Mouse (Mus musculus): Measurements from ENCODE around the gene Olfr71.

The Olfr71 gene

GRCm38 (mm10) chr4:43709869-43710268 is at the start of gene Olfr71:
TSS of gene Olfr71 (minus strand) at chr4:43710255.
- no peak for DNase-seq (ENCODE audit: low spot score)

- DNase-seq (ENCODE audit: low spot score): no peak
Measured at GRCm38 (mm10) chr4:43757213-43757612, 47.2 kb upstream of the Olfr71 start.

- peak; percentile 38 for DNase-seq (ENCODE audit: low spot score)
Measured at GRCm38 (mm10) chr4:43745187-43745586, 35.1 kb upstream of the Olfr71 start.

- DNase-seq (ENCODE audit: low spot score): no peak
Measured at GRCm38 (mm10) chr4:43743099-43743498, 33.0 kb upstream of the Olfr71 start.

- no peak for DNase-seq (ENCODE audit: low spot score)
Measured at GRCm38 (mm10) chr4:43742637-43743036, 32.6 kb upstream of the Olfr71 start.

DNA sequence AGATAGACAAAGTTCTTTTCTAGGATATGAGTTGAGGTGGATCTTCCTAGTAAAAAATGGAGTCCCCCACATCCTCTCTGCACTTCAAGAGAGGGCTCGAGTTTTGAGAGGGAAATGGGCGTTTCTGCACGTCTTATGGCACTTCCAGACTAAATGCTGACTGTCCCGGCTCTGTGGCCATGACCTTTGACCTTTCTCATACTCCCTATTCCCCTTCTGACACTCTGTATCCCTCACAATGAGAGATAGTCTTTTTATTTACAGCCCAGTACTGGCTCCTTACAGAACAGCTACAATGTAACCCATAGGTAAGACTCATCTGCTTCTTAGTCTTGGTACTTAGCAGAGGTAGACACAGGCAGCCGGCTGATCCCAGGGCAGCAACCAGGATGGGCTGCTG is 31.5 kb upstream of the Olfr71 start:
- no peak for DNase-seq (ENCODE audit: low spot score)

- no peak for DNase-seq (ENCODE audit: low spot score)
Measured at GRCm38 (mm10) chr4:43738989-43739674, 29.1 kb upstream of the Olfr71 start.

- no peak for DNase-seq (ENCODE audit: low spot score)
Measured at GRCm38 (mm10) chr4:43737144-43737543, 27.1 kb upstream of the Olfr71 start.

DNA sequence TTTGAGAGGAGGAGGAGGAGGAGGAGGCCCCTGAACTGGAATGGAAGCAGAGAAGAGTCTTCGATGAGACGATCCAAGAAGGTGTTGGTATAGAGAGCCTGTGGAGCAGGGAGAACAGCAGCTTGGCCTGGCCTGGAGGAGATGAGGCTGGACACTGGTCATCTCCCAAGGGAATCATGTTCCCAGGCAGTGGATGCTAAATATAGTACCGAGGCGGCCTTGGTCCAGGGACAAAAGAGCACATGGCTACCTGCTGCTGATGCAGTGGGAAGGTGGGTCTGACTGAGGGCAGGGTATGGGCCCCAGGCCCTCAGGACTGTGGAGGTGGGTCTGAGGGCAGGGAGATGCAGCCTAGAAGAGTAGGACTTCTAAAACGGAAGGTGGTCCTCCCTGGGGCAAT is 23.1 kb upstream of the Olfr71 start:
- DNase-seq (ENCODE audit: low spot score): no peak

- DNase-seq (ENCODE audit: low spot score): no peak
Measured at GRCm38 (mm10) chr4:43732171-43732570, 22.1 kb upstream of the Olfr71 start.

- no peak for DNase-seq (ENCODE audit: low spot score)
Measured at GRCm38 (mm10) chr4:43730750-43731297, 20.8 kb upstream of the Olfr71 start.

GRCm38 (mm10) chr4:43729794-43730550 is 19.9 kb upstream of the Olfr71 start, which contains the start of gene Spaar:
TSS of gene Spaar (plus strand) at chr4:43730034.
- no peak for DNase-seq (ENCODE audit: low spot score)

- DNase-seq (ENCODE audit: low spot score): no peak
Measured at GRCm38 (mm10) chr4:43729126-43729525, 19.1 kb upstream of the Olfr71 start.

- no peak for DNase-seq (ENCODE audit: low spot score)
Measured at GRCm38 (mm10) chr4:43728576-43728954, 18.5 kb upstream of the Olfr71 start.

DNA sequence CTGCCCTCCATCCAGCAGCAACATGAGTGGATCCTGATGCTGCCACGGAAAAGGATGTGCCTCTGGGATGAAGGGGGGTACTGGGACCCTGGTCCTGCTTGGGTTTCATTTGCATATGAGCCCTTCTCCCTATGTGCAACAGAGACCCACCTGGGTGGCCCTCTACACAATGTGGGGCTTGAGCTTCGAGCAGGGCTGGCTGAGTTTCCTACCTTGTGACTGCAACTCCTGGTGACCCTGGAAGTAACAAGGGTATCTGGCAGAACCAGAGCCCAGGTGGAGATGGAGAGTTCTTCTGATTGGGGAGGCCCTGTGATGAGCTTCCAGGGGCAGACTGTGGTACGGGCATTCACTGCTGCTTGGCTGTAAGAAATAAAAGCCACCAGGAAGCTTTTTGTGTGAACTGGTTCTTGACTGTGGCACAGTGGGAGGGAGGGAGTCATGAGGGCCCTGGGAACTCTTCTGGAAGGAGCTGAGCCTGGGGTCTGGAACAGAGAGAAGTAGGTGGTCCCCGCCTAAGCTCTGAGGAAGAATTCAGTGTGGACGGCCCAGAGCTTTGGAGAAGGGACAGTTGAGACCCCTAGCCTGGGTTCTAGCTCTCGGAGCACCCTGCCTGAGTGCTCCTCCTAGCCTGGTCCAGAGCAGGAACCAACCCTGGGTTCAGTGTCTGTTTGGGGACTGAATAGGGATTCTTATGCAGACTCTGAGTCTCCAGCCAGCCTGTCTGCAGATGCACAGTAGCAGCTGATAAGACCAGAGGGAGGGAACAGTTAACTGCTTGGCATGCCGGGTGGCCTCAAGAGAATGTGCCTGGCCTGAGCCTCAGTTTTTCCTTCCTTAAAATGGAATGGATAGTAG is 17.9 kb upstream of the Olfr71 start:
- no peak for DNase-seq (ENCODE audit: low spot score)

GRCm38 (mm10) chr4:43726995-43727394 is 16.9 kb upstream of the Olfr71 start, which contains the start of gene Hrct1:
TSS of gene Hrct1 (plus strand) at chr4:43727188.
- DNase-seq (ENCODE audit: low spot score): no peak

- DNase-seq (ENCODE audit: low spot score): no peak
Measured at GRCm38 (mm10) chr4:43726228-43726993, 16.4 kb upstream of the Olfr71 start.

DNA sequence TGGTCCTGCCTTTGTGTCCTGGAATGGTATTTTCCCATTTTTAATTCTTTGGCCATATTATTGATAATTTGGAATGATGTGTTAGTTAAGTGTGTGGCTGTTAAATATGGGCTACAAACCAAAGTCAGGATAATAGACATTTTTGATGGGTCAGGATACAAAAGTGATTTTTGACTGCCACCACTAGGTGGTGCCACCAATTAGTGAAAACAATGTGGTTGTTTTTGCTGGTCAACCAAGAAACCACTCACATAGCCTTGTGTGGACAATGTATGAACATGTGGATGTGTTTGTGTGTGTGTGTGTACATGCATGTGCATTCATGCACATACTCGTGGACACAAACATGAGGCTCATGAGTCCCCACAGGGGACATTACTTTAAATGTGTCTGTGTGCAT is 14.7 kb upstream of the Olfr71 start:
- DNase-seq (ENCODE audit: low spot score): peak; percentile 28

- peak; percentile 41 for DNase-seq (ENCODE audit: low spot score)
Measured at GRCm38 (mm10) chr4:43722191-43722590, 12.1 kb upstream of the Olfr71 start.

- DNase-seq (ENCODE audit: low spot score): no peak
Measured at GRCm38 (mm10) chr4:43720491-43721228, 10.6 kb upstream of the Olfr71 start.

Data from layer of hippocampus, adult 11-12 months (tissue).